ENCODE assay signal across 8 mouse cellular contexts in genomic region chr7:126883731-126884181, GRCm38 (mm10). TPM values are rescaled to one million over a fixed set of nuclear protein-coding genes. Genes with fewer than 3 reads are reported as not detected.
DNase-seq lines count a peak whose midpoint lies in the region; ATAC-seq lines count a peak whose summit lies in the region.
"Had no signal": no experiment of that assay in that cellular context is flagged by ENCODE, and none has a peak within 500 bp of the region (broad histone marks: within the 10 kb centered on the region; RNA-seq: fewer than 3 reads in every experiment).

No protein-coding gene starts in this region.

- peak overlapping the region; percentile 95 for H3K4me2 ChIP-seq in hindbrain, embryonic 11.5 days (replicated peaks; ENCODE audit: low read depth, low read length)
- H3K4me2 ChIP-seq in liver, embryonic 15.5 days, result peak overlapping the region; percentile 91
- H3K4me2 ChIP-seq in stomach, embryonic 16.5 days (ENCODE audit: low read depth, low read length), result peak overlapping the region; percentile 95

- H3K27me3 ChIP-seq in hindbrain, embryonic 11.5 days (ENCODE audit: control insufficient read depth, insufficient read depth, low read length), result no peaks in the 10 kb centered on the region
- no peaks in the 10 kb centered on the region for H3K27me3 ChIP-seq in liver, embryonic 15.5 days
- H3K27me3 ChIP-seq in stomach, embryonic 16.5 days (ENCODE audit: control insufficient read depth, insufficient read depth, low read length), result no peaks in the 10 kb centered on the region

- DNase-seq in spleen, adult 12 weeks (ENCODE audit: low spot score), result peak; percentile 21
- no peak for DNase-seq in spleen, postnatal 36 days (ENCODE audit: low spot score in 2 of 2)
- peak; percentile 37 for DNase-seq in embryo, embryonic 11 days
- DNase-seq in hindbrain, embryonic 11.5 days (ENCODE audit: low spot score), result peak; percentile 40
- DNase-seq in frontal cortex, postnatal 10 days (ENCODE audit: low spot score in 2 of 2), result no peak

- peak overlapping the region; percentile 80 for H3K4me3 ChIP-seq in hindbrain, embryonic 11.5 days (ENCODE audit: low read depth, low read length)
- H3K4me3 ChIP-seq in liver, embryonic 15.5 days (replicated peaks), result peak overlapping the region; percentile 91
- H3K4me3 ChIP-seq in stomach, embryonic 16.5 days (replicated peaks; ENCODE audit: low read length), result peak overlapping the region; percentile 88

- peaks cover 8% of the 10 kb centered on the region; the same call in 1 of the 2 replicates for H3K36me3 ChIP-seq in hindbrain, embryonic 11.5 days (ENCODE audit: control insufficient read depth, insufficient read depth, low read length)
- H3K36me3 ChIP-seq in liver, embryonic 15.5 days (replicated peaks), result peaks cover 23% of the 10 kb centered on the region
- peaks cover 5% of the 10 kb centered on the region; the same call in 1 of the 2 replicates for H3K36me3 ChIP-seq in stomach, embryonic 16.5 days (ENCODE audit: control insufficient read depth, insufficient read depth, low read length)

- 1% methylated on average over 15 of the region's 15 CpGs for WGBS in hindbrain, embryonic 11.5 days
- under 1% methylated on average over 15 of the region's 15 CpGs for whole genome bisulfite sequencing in liver, embryonic 15.5 days (ENCODE audit: insufficient replicate concordance)
- WGBS in stomach, embryonic 16.5 days, result under 1% methylated on average over 15 of the region's 15 CpGs

- peak; percentile 26; the same call in 1 of the 2 replicates for ATAC-seq in hindbrain, embryonic 11.5 days (ENCODE audit: low FRiP score)
- ATAC-seq in liver, embryonic 15.5 days (ENCODE audit: insufficient read depth), result no peak
- ATAC-seq in stomach, embryonic 16.5 days (ENCODE audit: insufficient read depth, low FRiP score), result no peak

- H3K9ac ChIP-seq in hindbrain, embryonic 11.5 days (ENCODE audit: low read depth, low read length), result peak overlapping the region; percentile 71
- H3K9ac ChIP-seq in liver, embryonic 15.5 days, result peak overlapping the region; percentile 92
- H3K9ac ChIP-seq in stomach, embryonic 16.5 days (ENCODE audit: low read length), result peak overlapping the region; percentile 92

- peak overlapping the region; percentile 86; the same call in 1 of the 2 replicates for H3K27ac ChIP-seq in hindbrain, embryonic 11.5 days (ENCODE audit: low read depth, low read length)
- peak overlapping the region; percentile 92 for H3K27ac ChIP-seq in liver, embryonic 15.5 days (replicated peaks)
- peak overlapping the region; percentile 94 for H3K27ac ChIP-seq in stomach, embryonic 16.5 days (ENCODE audit: low read length)

- peaks cover 5% of the 10 kb centered on the region; the same call in 1 of the 2 replicates for H3K4me1 ChIP-seq in hindbrain, embryonic 11.5 days (replicated peaks; ENCODE audit: control insufficient read depth, insufficient read depth, low read length)
- peaks cover 47% of the 10 kb centered on the region for H3K4me1 ChIP-seq in liver, embryonic 15.5 days (replicated peaks)
- H3K4me1 ChIP-seq in stomach, embryonic 16.5 days (ENCODE audit: control insufficient read depth, insufficient read depth, low read length), result peaks cover 21% of the 10 kb centered on the region

- H3K9me3 ChIP-seq in hindbrain, embryonic 11.5 days (ENCODE audit: control insufficient read depth, low read length), result no peaks in the 10 kb centered on the region
- no peaks in the 10 kb centered on the region for H3K9me3 ChIP-seq in liver, embryonic 15.5 days (replicated peaks)
- no peaks in the 10 kb centered on the region for H3K9me3 ChIP-seq in stomach, embryonic 16.5 days (replicated peaks; ENCODE audit: control insufficient read depth, low read length)

RNA-seq across cellular contexts. Expression of gene Taok2, which starts 0.7 kb away (rescaled TPM):
- polyA plus RNA-seq in hindbrain, embryonic 11.5 days (2014; fragmentation: Nextera tagmentation; extraction: Ambion mirVana), result 27.3 and 31.2 TPM in 2 replicates
- polyA plus RNA-seq in liver, embryonic 15.5 days (2015; fragmentation: Nextera tagmentation; extraction: Ambion mirVana), result 11.3 and 12.9 TPM in 2 replicates
- polyA plus RNA-seq in stomach, embryonic 16.5 days (2015; fragmentation: Nextera tagmentation; extraction: Ambion mirVana), result 40.1 and 43.3 TPM in 2 replicates

RNA-seq across cellular contexts. Expression of gene Ino80e, which starts 21.6 kb away (rescaled TPM):
- polyA plus RNA-seq in hindbrain, embryonic 11.5 days (2014; fragmentation: Nextera tagmentation; extraction: Ambion mirVana), result 89.3 and 89.4 TPM in 2 replicates
- polyA plus RNA-seq in liver, embryonic 15.5 days (2015; fragmentation: Nextera tagmentation; extraction: Ambion mirVana), result 29.4 and 33.9 TPM in 2 replicates
- polyA plus RNA-seq in stomach, embryonic 16.5 days (2015; fragmentation: Nextera tagmentation; extraction: Ambion mirVana), result 62.2 and 64.8 TPM in 2 replicates

RNA-seq across cellular contexts. Expression of gene Hirip3, which starts 22.0 kb away (rescaled TPM):
- polyA plus RNA-seq in hindbrain, embryonic 11.5 days (2014; fragmentation: Nextera tagmentation; extraction: Ambion mirVana), result 22.0 and 25.2 TPM in 2 replicates
- polyA plus RNA-seq in liver, embryonic 15.5 days (2015; fragmentation: Nextera tagmentation; extraction: Ambion mirVana), result 8.6 and 13.6 TPM in 2 replicates
- polyA plus RNA-seq in stomach, embryonic 16.5 days (2015; fragmentation: Nextera tagmentation; extraction: Ambion mirVana), result 22.9 and 24.4 TPM in 2 replicates

RNA-seq across cellular contexts. Expression of gene Doc2a, which starts 36.5 kb away (rescaled TPM):
- polyA plus RNA-seq in hindbrain, embryonic 11.5 days (2014; fragmentation: Nextera tagmentation; extraction: Ambion mirVana), result 3.4 and 3.7 TPM in 2 replicates
- polyA plus RNA-seq in liver, embryonic 15.5 days (2015; fragmentation: Nextera tagmentation; extraction: Ambion mirVana), result 0.09 TPM in 1 of 2 replicates, not detected in the other
- polyA plus RNA-seq in stomach, embryonic 16.5 days (2015; fragmentation: Nextera tagmentation; extraction: Ambion mirVana), result 0.89 TPM in 1 of 2 replicates, not detected in the other
- polyA plus RNA-seq: gonadal fat pad, adult 2 months had no signal

RNA-seq across cellular contexts. Expression of gene Tmem219, which starts 39.0 kb away (rescaled TPM):
- 25.3 and 28.6 TPM in 2 replicates for polyA plus RNA-seq in hindbrain, embryonic 11.5 days (2014; fragmentation: Nextera tagmentation; extraction: Ambion mirVana)
- polyA plus RNA-seq in liver, embryonic 15.5 days (2015; fragmentation: Nextera tagmentation; extraction: Ambion mirVana), result 17.0 and 19.3 TPM in 2 replicates
- polyA plus RNA-seq in stomach, embryonic 16.5 days (2015; fragmentation: Nextera tagmentation; extraction: Ambion mirVana), result 30.2 and 34.1 TPM in 2 replicates

Comparison
In these comparisons a context has a peak if more than half of its experiments do, and no peak if none do; other contexts are left out.
1. DNase-seq: peak in spleen, adult 12 weeks (single experiment), embryo, embryonic 11 days (single experiment) and hindbrain, embryonic 11.5 days (single experiment); none in spleen, postnatal 36 days (0 of 2) and frontal cortex, postnatal 10 days (0 of 2).
2. Peak in every context shown above with its lines, with median percentiles within 50 percentile points of each other: H3K27ac ChIP-seq, H3K4me2 ChIP-seq, H3K4me3 ChIP-seq and H3K9ac ChIP-seq.